Mouse (Mus musculus): Measurements from ENCODE around the gene Padi4. TPM values are rescaled to one million over a fixed set of nuclear protein-coding genes. Genes with fewer than 3 reads are reported as not detected.

Padi4 gene
- total and polyA plus RNA-seq, 2 experiments from 2014 or later, result 1.2 to 2.4 TPM

GRCm38 (mm10) chr4:140779803-140780397 is 5.9 kb upstream of the Padi4 start:
- TF ChIP-seq EP300 (IDR thresholded peaks at IDR 0.05; ENCODE audit: low read depth) (peak; percentile 61; the same call in 1 of the 2 replicates), CTCF (IDR thresholded peaks at IDR 0.05; ENCODE audit: low read depth) (no peak)
- Histone ChIP-seq H3K9ac (replicated peaks; ENCODE audit: low read depth, low read length) (no peak overlapping the region), H3K36me3 (replicated peaks; ENCODE audit: control insufficient read depth, insufficient read depth, low read length) (no peaks in the 10 kb centered on the region), H3K4me1 (ENCODE audit: control insufficient read depth, insufficient read depth) (no peaks in the 10 kb centered on the region), H3K9me3 (replicated peaks; ENCODE audit: control insufficient read depth, low read length) (no peaks in the 10 kb centered on the region), H3K27ac (ENCODE audit: low read depth) (no peak overlapping the region), H3K27me3 (ENCODE audit: control insufficient read depth, insufficient read depth, low read length) (no peaks in the 10 kb centered on the region), H3K4me3 (ENCODE audit: low read depth, low read length) (no peak overlapping the region), H3K4me2 (ENCODE audit: low read depth, low read length) (no peak overlapping the region)
- peak; percentile 73 for ATAC-seq (ENCODE audit: insufficient read depth, low read depth)
- WGBS, result 14% methylated on average over 19 of the region's 19 CpGs
- DNase-seq (ENCODE audit: low spot score), result peak; percentile 50

- Histone ChIP-seq H3K4me1 (ENCODE audit: control insufficient read depth, insufficient read depth) (no peaks in the 10 kb centered on the region), H3K27me3 (ENCODE audit: control insufficient read depth, insufficient read depth, low read length) (no peaks in the 10 kb centered on the region), H3K27ac (ENCODE audit: low read depth) (no peak overlapping the region), H3K36me3 (replicated peaks; ENCODE audit: control insufficient read depth, insufficient read depth, low read length) (no peaks in the 10 kb centered on the region), H3K9ac (replicated peaks; ENCODE audit: low read depth, low read length) (no peak overlapping the region), H3K4me3 (ENCODE audit: low read depth, low read length) (no peak overlapping the region), H3K4me2 (ENCODE audit: low read depth, low read length) (no peak overlapping the region), H3K9me3 (replicated peaks; ENCODE audit: control insufficient read depth, low read length) (no peaks in the 10 kb centered on the region)
- ATAC-seq (ENCODE audit: insufficient read depth, low read depth) (no peak), DNase-seq (ENCODE audit: low spot score) (no peak)
- TF ChIP-seq CTCF (IDR thresholded peaks at IDR 0.05; ENCODE audit: low read depth), result no peak
- no peak for TF ChIP-seq EP300 (IDR thresholded peaks at IDR 0.05; ENCODE audit: low read depth)
- 72% methylated on average over 13 of the region's 13 CpGs for WGBS
Observed at GRCm38 (mm10) chr4:140776623-140777022, 2.6 kb upstream of the Padi4 start.

GRCm38 (mm10) chr4:140775876-140776275 is 1.8 kb upstream of the Padi4 start:
- TF ChIP-seq CTCF (IDR thresholded peaks at IDR 0.05; ENCODE audit: low read depth) (no peak), EP300 (IDR thresholded peaks at IDR 0.05; ENCODE audit: low read depth) (no peak)
- Histone ChIP-seq H3K9ac (replicated peaks; ENCODE audit: low read depth, low read length) (no peak overlapping the region), H3K9me3 (replicated peaks; ENCODE audit: control insufficient read depth, low read length) (no peaks in the 10 kb centered on the region), H3K27me3 (ENCODE audit: control insufficient read depth, insufficient read depth, low read length) (no peaks in the 10 kb centered on the region), H3K4me1 (ENCODE audit: control insufficient read depth, insufficient read depth) (no peaks in the 10 kb centered on the region), H3K27ac (ENCODE audit: low read depth) (no peak overlapping the region), H3K4me3 (ENCODE audit: low read depth, low read length) (no peak overlapping the region), H3K4me2 (ENCODE audit: low read depth, low read length) (no peak overlapping the region), H3K36me3 (replicated peaks; ENCODE audit: control insufficient read depth, insufficient read depth, low read length) (no peaks in the 10 kb centered on the region)
- no peak for DNase-seq (ENCODE audit: low spot score)
- no peak for ATAC-seq (ENCODE audit: insufficient read depth, low read depth)
- WGBS, result 70% methylated on average over 10 of the region's 10 CpGs

- H3K9ac ChIP-seq (replicated peaks; ENCODE audit: low read depth, low read length), result no peak overlapping the region
- no peak overlapping the region for H3K4me2 ChIP-seq (ENCODE audit: low read depth, low read length)
- DNase-seq (ENCODE audit: low spot score), result no peak
- no peaks in the 10 kb centered on the region for H3K9me3 ChIP-seq (replicated peaks; ENCODE audit: control insufficient read depth, low read length)
- no peaks in the 10 kb centered on the region for H3K4me1 ChIP-seq (ENCODE audit: control insufficient read depth, insufficient read depth)
- H3K36me3 ChIP-seq (replicated peaks; ENCODE audit: control insufficient read depth, insufficient read depth, low read length), result no peaks in the 10 kb centered on the region
- H3K27me3 ChIP-seq (ENCODE audit: control insufficient read depth, insufficient read depth, low read length), result no peaks in the 10 kb centered on the region
- WGBS, result 88% methylated on average over 9 of the region's 9 CpGs
- no peak for ATAC-seq (ENCODE audit: insufficient read depth, low read depth)
- H3K27ac ChIP-seq (ENCODE audit: low read depth), result no peak overlapping the region
- no peak for TF ChIP-seq CTCF (IDR thresholded peaks at IDR 0.05; ENCODE audit: low read depth)
- no peak for TF ChIP-seq EP300 (IDR thresholded peaks at IDR 0.05; ENCODE audit: low read depth)
- H3K4me3 ChIP-seq (ENCODE audit: low read depth, low read length), result no peak overlapping the region
Observed at GRCm38 (mm10) chr4:140774893-140775292, 857 bp upstream of the Padi4 start.

GRCm38 (mm10) chr4:140771091-140771490 is 2.9 kb downstream of the Padi4 start:
- no peaks in the 10 kb centered on the region for H3K27me3 ChIP-seq (ENCODE audit: control insufficient read depth, insufficient read depth, low read length)
- H3K9ac ChIP-seq (replicated peaks; ENCODE audit: low read depth, low read length), result no peak overlapping the region
- H3K4me2 ChIP-seq (ENCODE audit: low read depth, low read length), result no peak overlapping the region
- no peaks in the 10 kb centered on the region for H3K36me3 ChIP-seq (replicated peaks; ENCODE audit: control insufficient read depth, insufficient read depth, low read length)
- H3K27ac ChIP-seq (ENCODE audit: low read depth), result no peak overlapping the region
- no peaks in the 10 kb centered on the region for H3K9me3 ChIP-seq (replicated peaks; ENCODE audit: control insufficient read depth, low read length)
- WGBS, result 27% methylated on average over 4 of the region's 4 CpGs
- no peak for ATAC-seq (ENCODE audit: insufficient read depth, low read depth)
- no peak overlapping the region for H3K4me3 ChIP-seq (ENCODE audit: low read depth, low read length)
- TF ChIP-seq CTCF (IDR thresholded peaks at IDR 0.05; ENCODE audit: low read depth), result no peak
- no peak for TF ChIP-seq EP300 (IDR thresholded peaks at IDR 0.05; ENCODE audit: low read depth)
- no peak for DNase-seq (ENCODE audit: low spot score)
- no peaks in the 10 kb centered on the region for H3K4me1 ChIP-seq (ENCODE audit: control insufficient read depth, insufficient read depth)

- H3K4me2 ChIP-seq (ENCODE audit: low read depth, low read length), result peak overlapping the region; percentile 53
- no peaks in the 10 kb centered on the region for H3K4me1 ChIP-seq (ENCODE audit: control insufficient read depth, insufficient read depth)
- 11% methylated on average over 13 of the region's 13 CpGs for WGBS
- 0 out of 2 replicates have a peak overlapping the region, but pooled peaks have one; percentile 5 for H3K27ac ChIP-seq (ENCODE audit: low read depth)
- ATAC-seq (ENCODE audit: insufficient read depth, low read depth) (peak; percentile 58), DNase-seq (ENCODE audit: low spot score) (peak; percentile 53)
- H3K27me3 ChIP-seq (ENCODE audit: control insufficient read depth, insufficient read depth, low read length), result no peaks in the 10 kb centered on the region
- no peaks in the 10 kb centered on the region for H3K36me3 ChIP-seq (replicated peaks; ENCODE audit: control insufficient read depth, insufficient read depth, low read length)
- no peaks in the 10 kb centered on the region for H3K9me3 ChIP-seq (replicated peaks; ENCODE audit: control insufficient read depth, low read length)
- TF ChIP-seq CTCF (IDR thresholded peaks at IDR 0.05; ENCODE audit: low read depth) (no peak), EP300 (IDR thresholded peaks at IDR 0.05; ENCODE audit: low read depth) (no peak)
- H3K9ac ChIP-seq (replicated peaks; ENCODE audit: low read depth, low read length), result 0 out of 2 replicates have a peak overlapping the region, but pooled peaks have one; percentile 8
- H3K4me3 ChIP-seq (ENCODE audit: low read depth, low read length), result peak overlapping the region; percentile 40
Observed at GRCm38 (mm10) chr4:140770433-140770832, 3.6 kb downstream of the Padi4 start.
